Mouse (Mus musculus) intestine, embryonic 14.5 days (tissue): ENCODE measurements around the gene Trabd2b. TPM values are rescaled to one million over a fixed set of nuclear protein-coding genes. Genes with fewer than 3 reads are reported as not detected.

Experiments used
- ATAC-seq: fragments of 200-750 bp; cut with Nextera tagmentation; replicated peaks from 2 replicates; pipeline ENCODE4 v1.8.0; 2017; ENCODE audit warnings: low read depth, moderate number of reproducible peaks, moderate TSS enrichment, moderate library complexity; ENCODE audit not compliant: low FRiP score, low TSS enrichment
- DNase-seq: peaks from one replicate; pipeline ENCODE4 v3.0.0-alpha.2; 2018; ENCODE audit warnings: low spot score
- H3K27ac ChIP-seq: fragments of 300-500 bp; sonication (generic); 2 replicates; pipeline ENCODE4 v1.5.1; 2014; ENCODE audit warnings: low read depth, mild to moderate bottlenecking, control low read depth
- H3K27me3 ChIP-seq: fragments of 300-500 bp; sonication (generic); replicated peaks from 2 replicates; pipeline ENCODE4 v1.6.1; 2014; ENCODE audit warnings: low read length, control low read depth; ENCODE audit not compliant: control insufficient read depth, insufficient read depth
- H3K36me3 ChIP-seq: fragments of 300-500 bp; sonication (generic); 2 replicates; pipeline ENCODE4 v1.6.1; 2014; ENCODE audit warnings: low read length, control low read depth; ENCODE audit not compliant: control insufficient read depth, insufficient read depth
- H3K4me1 ChIP-seq: fragments of 300-500 bp; sonication (generic); replicated peaks from 2 replicates; pipeline ENCODE4 v1.6.1; 2014; ENCODE audit warnings: low read length, control low read depth, mixed read lengths; ENCODE audit not compliant: control insufficient read depth, insufficient read depth
- H3K4me2 ChIP-seq: fragments of 300-500 bp; sonication (generic); 2 replicates; pipeline ENCODE4 v1.6.1; 2014; ENCODE audit warnings: low read length
- H3K4me3 ChIP-seq: fragments of 300-500 bp; sonication (generic); 2 replicates; pipeline ENCODE4 v1.5.1; 2014; ENCODE audit warnings: low read depth, low read length, control low read depth, mixed read lengths
- H3K9ac ChIP-seq: fragments of 300-500 bp; sonication (generic); 2 replicates; pipeline ENCODE4 v1.6.1; 2014; ENCODE audit warnings: mild to moderate bottlenecking, low read length
- H3K9me3 ChIP-seq: fragments of 300-500 bp; sonication (generic); 2 replicates; pipeline ENCODE4 v1.6.1; 2016; ENCODE audit warnings: low read length, control low read depth; ENCODE audit not compliant: control insufficient read depth
- WGBS: fragments of 180-500 bp; shearing (Covaris S2); extraction: QIAGEN DNeasy Blood & Tissue Kit; methylation state at CpG from one replicate; pipeline ENCODE4 v1.1.7; 2014; 5-methylcytosine and 5-hydroxymethylcytosine counted together
- polyA plus RNA-seq: library from polyadenylated mRNA; unstranded; fragments of >200 nt; fragmentation: Nextera tagmentation; extraction: Ambion mirVana; gene quantifications from 2 replicates; pipeline ENCODE4 v1.2.1, GENCODE M21; 2014

Gene Trabd2b
- polyA plus RNA-seq, 1 experiment from 2014 or later: 0.72 TPM

GRCm38 (mm10) chr4:114664063-114665036 is 257.8 kb downstream of the Trabd2b start:
- no peaks in the 10 kb centered on the region for H3K4me1 ChIP-seq
- no peak overlapping the region for H3K4me2 ChIP-seq
- peaks cover 52% of the 10 kb centered on the region for H3K27me3 ChIP-seq
- no peak for DNase-seq
- H3K4me3 ChIP-seq: no peak overlapping the region
- 74% methylated on average over 9 of the region's 9 CpGs for WGBS
- H3K27ac ChIP-seq: no peak overlapping the region
- H3K36me3 ChIP-seq: no peaks in the 10 kb centered on the region
- H3K9me3 ChIP-seq: no peaks in the 10 kb centered on the region
- no peak overlapping the region for H3K9ac ChIP-seq
- no peak for ATAC-seq

Other genes with a start within 250 kb of the Trabd2b start
- gene Skint11, start 243.3 kb upstream of the Trabd2b start, polyA plus RNA-seq: not detected in 2 replicates